Mouse (Mus musculus) lung, embryonic 14.5 days (tissue): Measurements from ENCODE around the gene Lamc3. TPM values are rescaled to one million over a fixed set of nuclear protein-coding genes. Genes with fewer than 3 reads are reported as not detected.

Experiments used
- ATAC-seq: fragments of 200-750 bp; cut with Nextera tagmentation; 2 replicates; pipeline ENCODE4 v1.8.0; 2017; ENCODE audit warnings: mild to moderate bottlenecking, moderate TSS enrichment, moderate library complexity; ENCODE audit not compliant: insufficient read depth
- DNase-seq: peaks from one replicate; pipeline ENCODE4 v3.0.0-alpha.2; 2015
- H3K27ac ChIP-seq: fragments of 300-500 bp; sonication (generic); 2 replicates; pipeline ENCODE4 v1.5.1; 2014; ENCODE audit warnings: low read depth, mild to moderate bottlenecking, moderate library complexity
- H3K27me3 ChIP-seq: fragments of 300-500 bp; sonication (generic); 2 replicates; pipeline ENCODE4 v1.6.1; 2014; ENCODE audit warnings: low read length, control low read depth; ENCODE audit not compliant: insufficient read depth
- H3K36me3 ChIP-seq: fragments of 300-500 bp; sonication (generic); 2 replicates; pipeline ENCODE4 v1.6.1; 2014; ENCODE audit warnings: control low read depth; ENCODE audit not compliant: insufficient read depth
- H3K4me1 ChIP-seq: fragments of 300-500 bp; sonication (generic); 2 replicates; pipeline ENCODE4 v1.6.1; 2014; ENCODE audit warnings: antibody characterized with exemption, control low read depth; ENCODE audit not compliant: insufficient read depth
- H3K4me2 ChIP-seq: fragments of 300-500 bp; sonication (generic); 2 replicates; pipeline ENCODE4 v1.6.1; 2014; ENCODE audit warnings: mild to moderate bottlenecking
- H3K4me3 ChIP-seq: fragments of 300-500 bp; sonication (generic); 2 replicates; pipeline ENCODE4 v1.5.1; 2014; ENCODE audit warnings: low read depth, low read length
- H3K9ac ChIP-seq: fragments of 300-500 bp; sonication (generic); 2 replicates; pipeline ENCODE4 v1.6.1; 2014
- H3K9me3 ChIP-seq: fragments of 300-500 bp; sonication (generic); 2 replicates; pipeline ENCODE4 v1.6.1; 2016; ENCODE audit warnings: low read depth, low read length, control low read depth
- CTCF ChIP-seq: IDR thresholded peaks from 2 replicates; pipeline ENCODE4 v1.5.1; 2016; ENCODE audit warnings: antibody characterized with exemption, low read depth
- WGBS: fragments of 180-500 bp; shearing (Covaris S2); extraction: QIAGEN DNeasy Blood & Tissue Kit; methylation state at CpG from one replicate; pipeline ENCODE4 v1.1.7; 2014; 5-methylcytosine and 5-hydroxymethylcytosine counted together
- polyA plus RNA-seq: library from polyadenylated mRNA; unstranded; fragments of >200 nt; fragmentation: Nextera tagmentation; extraction: Ambion mirVana; gene quantifications from 2 replicates; pipeline ENCODE4 v1.2.1, GENCODE M21; 2014

Lamc3 gene
- polyA plus RNA-seq, 1 experiment from 2014 or later: 0.87 TPM

GRCm38 (mm10) chr2:31929664-31930063 is 42.6 kb downstream of the Lamc3 start:
- no peak for TF ChIP-seq CTCF
- Histone ChIP-seq H3K9me3 (no peaks in the 10 kb centered on the region), H3K4me1 (no peaks in the 10 kb centered on the region), H3K4me3 (no peak overlapping the region), H3K27ac (no peak overlapping the region), H3K9ac (no peak overlapping the region), H3K36me3 (no peaks in the 10 kb centered on the region), H3K27me3 (no peaks in the 10 kb centered on the region), H3K4me2 (no peak overlapping the region)
- no peak for ATAC-seq
- DNase-seq: no peak
- 74% methylated on average over 3 of the region's 3 CpGs for WGBS

- 44% methylated on average over 4 of the region's 4 CpGs for WGBS
- DNase-seq (no peak), ATAC-seq (no peak)
- H3K9ac ChIP-seq: no peak overlapping the region
- no peaks in the 10 kb centered on the region for H3K9me3 ChIP-seq
- H3K36me3 ChIP-seq: no peaks in the 10 kb centered on the region
- no peak for TF ChIP-seq CTCF
- H3K4me3 ChIP-seq: no peak overlapping the region
- H3K27me3 ChIP-seq: no peaks in the 10 kb centered on the region
- H3K4me2 ChIP-seq: no peak overlapping the region
- H3K27ac ChIP-seq: no peak overlapping the region
- no peaks in the 10 kb centered on the region for H3K4me1 ChIP-seq
Observed at GRCm38 (mm10) chr2:31934551-31934950, 47.5 kb downstream of the Lamc3 start.

GRCm38 (mm10) chr2:31935054-31935453 is 48.0 kb downstream of the Lamc3 start:
- DNase-seq (no peak), ATAC-seq (no peak)
- H3K27ac ChIP-seq: no peak overlapping the region
- H3K4me2 ChIP-seq: no peak overlapping the region
- 29% methylated on average over 4 of the region's 4 CpGs for WGBS
- no peaks in the 10 kb centered on the region for H3K36me3 ChIP-seq
- no peak overlapping the region for H3K9ac ChIP-seq
- no peak overlapping the region for H3K4me3 ChIP-seq
- TF ChIP-seq CTCF: no peak
- no peaks in the 10 kb centered on the region for H3K27me3 ChIP-seq
- no peaks in the 10 kb centered on the region for H3K4me1 ChIP-seq
- H3K9me3 ChIP-seq: no peaks in the 10 kb centered on the region

GRCm38 (mm10) chr2:31938298-31938697 is 51.2 kb downstream of the Lamc3 start:
- DNase-seq: no peak
- no peaks in the 10 kb centered on the region for H3K4me1 ChIP-seq
- no peak overlapping the region for H3K9ac ChIP-seq
- no peak overlapping the region for H3K27ac ChIP-seq
- TF ChIP-seq CTCF: no peak
- no peaks in the 10 kb centered on the region for H3K9me3 ChIP-seq
- no peaks in the 10 kb centered on the region for H3K36me3 ChIP-seq
- H3K4me3 ChIP-seq: no peak overlapping the region
- no peaks in the 10 kb centered on the region for H3K27me3 ChIP-seq
- ATAC-seq: no peak
- WGBS: 59% methylated on average over 1 of the region's 1 CpGs
- no peak overlapping the region for H3K4me2 ChIP-seq

- H3K27me3 ChIP-seq: no peaks in the 10 kb centered on the region
- no peak for DNase-seq
Observed at GRCm38 (mm10) chr2:31943011-31943410, 55.9 kb downstream of the Lamc3 start.

GRCm38 (mm10) chr2:31945580-31945979 is 58.5 kb downstream of the Lamc3 start:
- WGBS: 67% methylated on average over 2 of the region's 2 CpGs
- no peak for DNase-seq
- H3K9ac ChIP-seq: no peak overlapping the region
- no peaks in the 10 kb centered on the region for H3K36me3 ChIP-seq
- no peak overlapping the region for H3K4me3 ChIP-seq
- no peaks in the 10 kb centered on the region for H3K27me3 ChIP-seq
- no peak overlapping the region for H3K27ac ChIP-seq
- no peak for TF ChIP-seq CTCF
- H3K4me2 ChIP-seq: no peak overlapping the region
- H3K9me3 ChIP-seq: no peaks in the 10 kb centered on the region
- ATAC-seq: no peak
- H3K4me1 ChIP-seq: no peaks in the 10 kb centered on the region

More at GRCm38 (mm10) chr2:31943011-31943410, 55.9 kb downstream of the Lamc3 start:
- Histone ChIP-seq H3K27ac (no peak overlapping the region), H3K9me3 (no peaks in the 10 kb centered on the region), H3K4me2 (no peak overlapping the region), H3K4me1 (no peaks in the 10 kb centered on the region), H3K4me3 (no peak overlapping the region), H3K9ac (no peak overlapping the region), H3K36me3 (no peaks in the 10 kb centered on the region)
- no peak for TF ChIP-seq CTCF
- ATAC-seq: no peak
- 70% methylated on average over 4 of the region's 4 CpGs for WGBS

- Histone ChIP-seq H3K4me3 (no peak overlapping the region), H3K27me3 (no peaks in the 10 kb centered on the region), H3K4me1 (peaks cover 3% of the 10 kb centered on the region; the same call in 1 of the 2 replicates), H3K36me3 (no peaks in the 10 kb centered on the region), H3K4me2 (no peak overlapping the region), H3K27ac (no peak overlapping the region), H3K9me3 (no peaks in the 10 kb centered on the region), H3K9ac (no peak overlapping the region)
- WGBS: 64% methylated on average over 6 of the region's 6 CpGs
- no peak for ATAC-seq
- no peak for TF ChIP-seq CTCF
- no peak for DNase-seq
Observed at GRCm38 (mm10) chr2:31948392-31948791, 61.3 kb downstream of the Lamc3 start.

- Histone ChIP-seq H3K27ac (no peak overlapping the region), H3K4me3 (no peak overlapping the region), H3K9ac (no peak overlapping the region), H3K9me3 (no peaks in the 10 kb centered on the region), H3K36me3 (no peaks in the 10 kb centered on the region), H3K4me1 (peaks cover 3% of the 10 kb centered on the region; the same call in 1 of the 2 replicates), H3K27me3 (no peaks in the 10 kb centered on the region), H3K4me2 (no peak overlapping the region)
- DNase-seq (no peak), ATAC-seq (no peak)
- WGBS: 70% methylated on average over 6 of the region's 6 CpGs
- no peak for TF ChIP-seq CTCF
Observed at GRCm38 (mm10) chr2:31948801-31949200, 61.7 kb downstream of the Lamc3 start.
